ENCODE assay signal across 10 mouse cellular contexts in the genomic region with DNA sequence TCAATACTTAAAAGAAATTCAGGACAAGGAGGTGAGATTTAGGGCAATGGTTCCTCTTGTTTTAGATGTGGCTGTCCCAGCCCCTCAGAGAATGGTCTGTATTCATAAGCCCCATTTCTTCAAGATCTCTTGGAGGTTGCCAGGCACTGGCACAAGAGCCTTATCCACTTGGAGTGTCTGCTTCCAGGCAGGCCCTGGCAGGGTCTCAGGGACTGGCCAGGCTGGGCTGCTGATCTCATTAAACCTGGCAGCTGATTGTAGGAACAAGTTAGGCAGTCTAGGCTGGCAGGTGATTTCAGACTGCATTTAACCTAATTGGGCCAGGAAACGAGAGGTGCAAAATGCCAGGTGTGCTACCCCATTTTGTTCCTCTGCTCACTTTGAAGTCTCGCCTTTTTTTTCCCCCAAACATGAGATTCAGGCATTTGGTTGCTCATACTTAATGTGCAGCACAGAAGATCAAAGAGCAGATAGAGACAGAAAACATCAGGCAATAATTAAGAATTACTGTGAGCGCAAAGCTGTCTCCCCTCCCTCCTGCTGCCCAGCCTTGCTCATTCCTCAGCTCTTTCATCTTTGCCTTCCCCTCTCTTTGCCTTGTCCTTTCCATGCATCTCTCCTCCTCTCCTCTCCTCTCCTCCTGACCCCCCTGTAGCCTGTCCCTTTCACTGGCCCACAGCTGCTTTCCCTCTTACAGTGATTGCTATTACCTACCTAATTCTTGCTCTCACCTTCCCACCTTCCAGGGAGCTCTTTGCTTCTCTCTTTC.
DNase-seq lines count a peak whose midpoint lies in the region; ATAC-seq and TF ChIP-seq lines count a peak whose summit lies in the region.
"Had no signal": no experiment of that assay in that cellular context is flagged by ENCODE, and none has a peak within 500 bp of the region (broad histone marks: within the 10 kb centered on the region; RNA-seq: fewer than 3 reads in every experiment).

No protein-coding gene starts in this region.

- H3K4me1 ChIP-seq in limb, embryonic 13.5 days, result peaks cover 12% of the 10 kb centered on the region
- H3K4me1 ChIP-seq in thymus, adult 2 months (replicated peaks; ENCODE audit: control insufficient read depth, insufficient read depth, low read length), result no peaks in the 10 kb centered on the region

- intact Hi-C loops in gastrocnemius, adult 2 months (cut with DNase I), result no loop called here

- no peak overlapping the region for H3K4me2 ChIP-seq in limb, embryonic 13.5 days (replicated peaks)

- 5% methylated on average over 3 of the region's 3 CpGs for WGBS in limb, embryonic 13.5 days
- WGBS in thymus, adult 2 months, result 79% methylated on average over 3 of the region's 3 CpGs

- no peak for TF ChIP-seq POLR2A in thymus, adult 2 months (IDR thresholded peaks at IDR 0.05; ENCODE audit: control insufficient read depth, extremely low read depth, insufficient read depth, low read length, poor library complexity)

- H3K9me3 ChIP-seq in limb, embryonic 13.5 days, result no peaks in the 10 kb centered on the region

- DNase-seq in gastrocnemius, adult 2 months, result peak; percentile 20
- DNase-seq in gastrocnemius, postnatal 4 days (ENCODE audit: low spot score in 2 of 2), result no peak
- peak; percentile 72 to 79 for DNase-seq in cerebellum, postnatal 14 days
- peak; percentile 27 to 45 for DNase-seq in frontal cortex, postnatal 36 days (ENCODE audit: low spot score in 2 of 2)
- DNase-seq in urinary bladder, postnatal 14 days (ENCODE audit: low spot score), result no peak
- no peak for DNase-seq in urinary bladder, postnatal 36 days (ENCODE audit: low spot score in 2 of 2)
- DNase-seq in thymus, adult 2 months, result no peak
- DNase-seq: gastrocnemius, postnatal 10 days had no signal

- ATAC-seq in limb, embryonic 13.5 days (ENCODE audit: low FRiP score, low read depth), result peak; percentile 69

- H3K9ac ChIP-seq in limb, embryonic 13.5 days, result no peak overlapping the region

- H3K36me3 ChIP-seq in limb, embryonic 13.5 days, result no peaks in the 10 kb centered on the region
- H3K36me3 ChIP-seq in thymus, adult 2 months (ENCODE audit: control insufficient read depth, insufficient read depth, low read length), result no peaks in the 10 kb centered on the region

- TF ChIP-seq CTCF in gastrocnemius, adult 2 months (IDR thresholded peaks at IDR 0.05), result no peak
- TF ChIP-seq CTCF in thymus, adult 2 months (IDR thresholded peaks at IDR 0.05; ENCODE audit: borderline replicate concordance, control insufficient read depth, extremely low read depth, insufficient read depth, low read length, poor library complexity), result no peak

- no peak overlapping the region for H3K27ac ChIP-seq in gastrocnemius, adult 2 months
- H3K27ac ChIP-seq in limb, embryonic 13.5 days, result no peak overlapping the region
- H3K27ac ChIP-seq in thymus, adult 2 months (ENCODE audit: control insufficient read depth, insufficient read depth, low read length), result no peak overlapping the region

- H3K4me3 ChIP-seq in gastrocnemius, adult 2 months, result no peak overlapping the region
- no peak overlapping the region for H3K4me3 ChIP-seq in limb, embryonic 13.5 days
- H3K4me3 ChIP-seq in thymus, adult 2 months (ENCODE audit: control insufficient read depth, insufficient read depth, low read length), result no peak overlapping the region
- H3K4me3 ChIP-seq: myocyte had no signal

- 0 out of 2 replicates have a peak, but pooled peaks cover 1% of the 10 kb centered on the region for H3K27me3 ChIP-seq in limb, embryonic 13.5 days
- no peaks in the 10 kb centered on the region for H3K27me3 ChIP-seq in thymus, adult 2 months (ENCODE audit: control insufficient read depth, insufficient read depth, low read length)

Comparison
In these comparisons a context has a peak if more than half of its experiments do, and no peak if none do; other contexts are left out.
1. DNase-seq: peak in gastrocnemius, adult 2 months (single experiment), cerebellum, postnatal 14 days (2 of 2) and frontal cortex, postnatal 36 days (2 of 2); none in gastrocnemius, postnatal 4 days (0 of 2), urinary bladder, postnatal 14 days (single experiment), urinary bladder, postnatal 36 days (0 of 2) and thymus, adult 2 months (single experiment).